Mouse (Mus musculus) CH12.LX (cell line): ENCODE measurements around the gene Brd3os. TPM values are rescaled to one million over a fixed set of nuclear protein-coding genes. Genes with fewer than 3 reads are reported as not detected.

Source experiments
- DNase-seq: peaks from one replicate; pipeline ENCODE4 v3.0.0-alpha.2; 2013; ENCODE audit errors: extremely low read depth
- H3K27ac ChIP-seq: 2 replicates; pipeline ENCODE4 v1.5.1; 2012; ENCODE audit warnings: low read depth, mild to moderate bottlenecking, control low read depth, moderate library complexity; ENCODE audit not compliant: insufficient read depth
- H3K27me3 ChIP-seq: replicated peaks from 2 replicates; pipeline ENCODE3; 2012; ENCODE audit warnings: inconsistent platforms
- H3K36me3 ChIP-seq, 2 experiments: replicated peaks in 1 of 2; 2 replicates each; pipeline versions ENCODE3 to v1.6.1; 2012; ENCODE audit warnings: inconsistent platforms in 1 of 2, low read length in 1 of 2, mild to moderate bottlenecking in 1 of 2, mixed read lengths in 1 of 2, moderate library complexity in 1 of 2; ENCODE audit not compliant: control insufficient read depth in 1 of 2, insufficient read depth in 1 of 2
- H3K4me1 ChIP-seq, 2 experiments: 2 replicates each; pipeline ENCODE4 v1.6.1; 2012; ENCODE audit warnings: inconsistent platforms in 1 of 2, moderate library complexity in 1 of 2; ENCODE audit not compliant: insufficient read depth in 2 of 2, control insufficient read depth in 1 of 2
- H3K4me2 ChIP-seq: 2 replicates; pipeline ENCODE4 v1.6.1; 2012; ENCODE audit warnings: low read depth, mild to moderate bottlenecking, control low read depth; ENCODE audit not compliant: poor library complexity, insufficient read depth, severe bottlenecking
- H3K4me3 ChIP-seq, 3 experiments: fragments of 150-350 bp in 1 of 3; sonication (generic) in 1 of 3; replicated peaks in 1 of 3; 2 replicates each; pipeline versions ENCODE3 to v1.5.1; 2011 to 2012; ENCODE audit warnings: low read depth in 2 of 3, low read length in 2 of 3, mild to moderate bottlenecking in 2 of 3, moderate library complexity in 2 of 3, control low read depth in 1 of 3, improper control_type of control experiment in 1 of 3, inconsistent platforms in 1 of 3, mixed read lengths in 1 of 3; ENCODE audit not compliant: poor library complexity in 1 of 3
- H3K79me2 ChIP-seq: replicated peaks from 2 replicates; pipeline ENCODE4 v1.6.1; 2012; ENCODE audit warnings: mild to moderate bottlenecking, moderate library complexity; ENCODE audit not compliant: control insufficient read depth, poor library complexity, insufficient read depth, severe bottlenecking; ENCODE audit errors: extremely low read depth
- H3K9ac ChIP-seq: 2 replicates; pipeline ENCODE4 v1.6.1; 2012; ENCODE audit warnings: low read depth, mild to moderate bottlenecking, control low read depth, moderate library complexity; ENCODE audit not compliant: insufficient read depth
- H3K9me3 ChIP-seq: replicated peaks from 2 replicates; pipeline ENCODE3; 2012; ENCODE audit warnings: low read length, inconsistent platforms, mixed read lengths
- BHLHE40 ChIP-seq: IDR thresholded peaks from 2 replicates; pipeline ENCODE4 v1.6.1; 2011; ENCODE audit warnings: mild to moderate bottlenecking, low read depth, low read length, improper control_type of control experiment
- CHD1 ChIP-seq: IDR thresholded peaks from 2 replicates; pipeline ENCODE4 v1.6.1; 2012; ENCODE audit warnings: low read depth, low read length, improper control_type of control experiment, inconsistent platforms
- CHD2 ChIP-seq: IDR thresholded peaks from 2 replicates; pipeline ENCODE4 v1.6.1; 2011; ENCODE audit warnings: low read length, improper control_type of control experiment
- CTCF ChIP-seq, 2 experiments: IDR thresholded peaks in 1 of 2; conservative IDR thresholded peaks in 1 of 2; 2 replicates each; pipeline ENCODE4 v1.5.1; 2011 to 2012; ENCODE audit warnings: low read depth in 2 of 2, low read length in 2 of 2, improper control_type of control experiment in 1 of 2, inconsistent platforms in 1 of 2, mild to moderate bottlenecking in 1 of 2, moderate library complexity in 1 of 2
- E2F4 ChIP-seq: IDR thresholded peaks from 2 replicates; pipeline ENCODE4 v1.6.1; 2011; ENCODE audit warnings: low read depth, low read length, improper control_type of control experiment; ENCODE audit not compliant: insufficient replicate concordance
- EP300 ChIP-seq: IDR thresholded peaks from 2 replicates; pipeline ENCODE4 v1.6.1; 2011; ENCODE audit warnings: low read length, improper control_type of control experiment
- ETS1 ChIP-seq: conservative IDR thresholded peaks from 2 replicates; pipeline ENCODE4 v1.6.1; 2012; ENCODE audit warnings: low read depth, mild to moderate bottlenecking, inconsistent platforms, low read length, improper control_type of control experiment, moderate library complexity
- HCFC1 ChIP-seq: IDR thresholded peaks from 2 replicates; pipeline ENCODE4 v1.6.1; 2012; ENCODE audit warnings: low read depth, mild to moderate bottlenecking, inconsistent platforms, low read length, improper control_type of control experiment
- IRF4 ChIP-seq: IDR thresholded peaks from 2 replicates; pipeline ENCODE4 v1.6.1; 2014; ENCODE audit warnings: low read depth, mild to moderate bottlenecking, inconsistent platforms, low read length, improper control_type of control experiment
- JUN ChIP-seq: IDR thresholded peaks from 2 replicates; pipeline ENCODE4 v1.6.1; 2011; ENCODE audit warnings: low read depth, mild to moderate bottlenecking, low read length, improper control_type of control experiment, moderate library complexity; ENCODE audit not compliant: insufficient read depth
- JUND ChIP-seq: conservative IDR thresholded peaks from 2 replicates; pipeline ENCODE4 v1.6.1; 2011; ENCODE audit warnings: low read depth, low read length, improper control_type of control experiment
- KAT2A ChIP-seq: IDR thresholded peaks from 2 replicates; pipeline ENCODE4 v1.6.1; 2012; ENCODE audit warnings: low read length, improper control_type of control experiment, inconsistent platforms; ENCODE audit not compliant: insufficient replicate concordance
- MAFK ChIP-seq: IDR thresholded peaks from 2 replicates; pipeline ENCODE4 v1.6.1; 2011; ENCODE audit warnings: low read length, improper control_type of control experiment; ENCODE audit not compliant: insufficient replicate concordance
- MAX ChIP-seq: IDR thresholded peaks from 2 replicates; pipeline ENCODE4 v1.6.1; 2011; ENCODE audit warnings: low read length, improper control_type of control experiment
- MAZ ChIP-seq: IDR thresholded peaks from 2 replicates; pipeline ENCODE4 v1.6.1; 2012; ENCODE audit warnings: low read depth, mild to moderate bottlenecking, inconsistent platforms, low read length, improper control_type of control experiment, moderate library complexity
- MEF2A ChIP-seq: IDR thresholded peaks from 2 replicates; pipeline ENCODE4 v1.6.1; 2014; ENCODE audit warnings: low read depth, mild to moderate bottlenecking, inconsistent platforms, low read length, improper control_type of control experiment, borderline replicate concordance
- MXI1 ChIP-seq: IDR thresholded peaks from 2 replicates; pipeline ENCODE4 v1.6.1; 2011; ENCODE audit warnings: mild to moderate bottlenecking, low read depth, low read length, improper control_type of control experiment
- MYC ChIP-seq: IDR thresholded peaks from 2 replicates; pipeline ENCODE4 v1.6.1; 2011; ENCODE audit warnings: low read depth, mild to moderate bottlenecking, improper control_type of control experiment, low read length
- NELFE ChIP-seq: IDR thresholded peaks from 2 replicates; pipeline ENCODE4 v1.6.1; 2011; ENCODE audit warnings: low read depth, low read length, improper control_type of control experiment
- NRF1 ChIP-seq: IDR thresholded peaks from 2 replicates; pipeline ENCODE4 v1.6.1; 2014; ENCODE audit warnings: low read depth, mild to moderate bottlenecking, inconsistent platforms, low read length, improper control_type of control experiment, moderate library complexity
- PAX5 ChIP-seq: IDR thresholded peaks from 2 replicates; pipeline ENCODE4 v1.6.1; 2012; ENCODE audit warnings: low read length, inconsistent platforms, mixed read lengths
- POLR2AphosphoS2 ChIP-seq: IDR thresholded peaks from 2 replicates; pipeline ENCODE4 v1.6.1; 2011; ENCODE audit warnings: low read depth, low read length, improper control_type of control experiment
- RAD21 ChIP-seq: IDR thresholded peaks from 2 replicates; pipeline ENCODE4 v1.6.1; 2011; ENCODE audit warnings: low read depth, mild to moderate bottlenecking, low read length, improper control_type of control experiment, moderate library complexity
- RCOR1 ChIP-seq: conservative IDR thresholded peaks from 2 replicates; pipeline ENCODE4 v1.6.1; 2012; ENCODE audit warnings: low read depth, mild to moderate bottlenecking, inconsistent platforms, low read length, improper control_type of control experiment
- SIN3A ChIP-seq: IDR thresholded peaks from 2 replicates; pipeline ENCODE4 v1.6.1; 2012; ENCODE audit warnings: low read length, improper control_type of control experiment, inconsistent platforms
- SMC3 ChIP-seq: IDR thresholded peaks from 2 replicates; pipeline ENCODE4 v1.6.1; 2011; ENCODE audit warnings: low read depth, low read length, improper control_type of control experiment
- TBP ChIP-seq: conservative IDR thresholded peaks from 2 replicates; pipeline ENCODE4 v1.6.1; 2011; ENCODE audit warnings: low read depth, low read length, improper control_type of control experiment
- TCF12 ChIP-seq: IDR thresholded peaks from 2 replicates; pipeline ENCODE4 v1.6.1; 2014; ENCODE audit warnings: low read depth, mild to moderate bottlenecking, inconsistent platforms, low read length, improper control_type of control experiment
- USF1 ChIP-seq: IDR thresholded peaks from 2 replicates; pipeline ENCODE4 v1.6.1; 2014; ENCODE audit warnings: low read depth, mild to moderate bottlenecking, inconsistent platforms, low read length, improper control_type of control experiment
- USF2 ChIP-seq: conservative IDR thresholded peaks from 2 replicates; pipeline ENCODE4 v1.6.1; 2011; ENCODE audit warnings: low read depth, low read length, improper control_type of control experiment
- ZC3H11A ChIP-seq: IDR thresholded peaks from 2 replicates; pipeline ENCODE4 v1.6.1; 2012; ENCODE audit warnings: low read depth, mild to moderate bottlenecking, inconsistent platforms, low read length, improper control_type of control experiment
- ZKSCAN1 ChIP-seq: IDR thresholded peaks from 2 replicates; pipeline ENCODE4 v1.6.1; 2012; ENCODE audit warnings: low read depth, inconsistent platforms, low read length, improper control_type of control experiment, borderline replicate concordance
- ZNF384 ChIP-seq: IDR thresholded peaks from 2 replicates; pipeline ENCODE4 v1.6.1; 2012; ENCODE audit warnings: low read depth, low read length, improper control_type of control experiment, inconsistent platforms
- dilution Hi-C: fragments of 300-500 bp; cut with MboI; formaldehyde crosslinking; loops from 2 replicates; pipeline ENCODE4 v1.14.3; 2020; ENCODE audit warnings: low sequenced_read_pairs; ENCODE audit not compliant: extremely low pct_unique_long_range_greater_than_20kb, extremely low pct_ligation_motif_present
- in situ Hi-C: fragments of 300-500 bp; cut with MboI; formaldehyde crosslinking; loops from 3 replicates; pipeline ENCODE4 v1.14.3; 2019; ENCODE audit warnings: low sequenced_read_pairs, low pct_ligation_motif_present, low pct_unique_long_range_greater_than_20kb, mixed read lengths
- polyA plus RNA-seq: library from polyadenylated mRNA; unstranded; fragments of >175 nt; gene quantifications from 2 replicates; pipeline ENCODE4 v1.2.1, GENCODE M21; 2012; ENCODE audit warnings: low read depth; ENCODE audit not compliant: insufficient read length
- total RNA-seq, 2 experiments: library from RNA; depleted of rRNA; stranded (reverse); fragments of 300-350 nt in 1 of 2; fragments of >200 nt in 1 of 2; gene quantifications; 2 replicates each; pipeline ENCODE4 v1.2.3; 2012 to 2014

Brd3os gene
- total and polyA plus RNA-seq, 3 experiments: 1.2 to 2.1 (median 1.8) TPM

GRCm38 (mm10) chr2:27404375-27405093 lies 37.6 kb upstream of the Brd3os start (continued):
- peak; percentile 54; the same call in 1 of the 2 replicates for TF ChIP-seq IRF4
- TF ChIP-seq JUN: 0 out of 2 replicates have a peak, but pooled peaks have one; percentile 7

GRCm38 (mm10) chr2:27405094-27405884 lies 36.8 kb upstream of the Brd3os start:
- Histone ChIP-seq H3K4me3 (peak overlapping the region; percentile 40 to 51 (median 41)), H3K9me3 (peaks cover 2% of the 10 kb centered on the region), H3K4me1 (peaks cover 46 to 88% of the 10 kb centered on the region in 2 experiments), H3K9ac (peak overlapping the region; percentile 44), H3K4me2 (peak overlapping the region; percentile 67), H3K27ac (peak overlapping the region; percentile 97), H3K79me2 (peaks cover 88% of the 10 kb centered on the region), H3K36me3 (peaks cover 2 to 31% of the 10 kb centered on the region in 2 experiments), H3K27me3 (no peaks in the 10 kb centered on the region)
- DNase-seq: peak; percentile 78
- dilution Hi-C loops (no loop called here), in situ Hi-C loops (no loop called here)
- TF ChIP-seq POLR2AphosphoS2 (no peak), TBP (no peak; the same call in 1 of the 2 replicates), JUN (no peak), ZKSCAN1 (no peak), ZC3H11A (no peak), CTCF (conservative IDR thresholded peaks at IDR 0.05 in 1 of 2, IDR thresholded peaks at IDR 0.05 in 1 of 2; ENCODE audit: low read depth in 2 of 2, low read length in 2 of 2) (no peak), MEF2A (peak; percentile 10; the same call in 1 of the 2 replicates), IRF4 (no peak), USF2 (no peak), MAX (peak; percentile 44), SMC3 (peak; percentile 5; the same call in 1 of the 2 replicates), MXI1 (peak; percentile 54), ZNF384 (peak; percentile 82), MYC (no peak; the same call in 1 of the 2 replicates), MAZ (peak; percentile 91), PAX5 (no peak), E2F4 (no peak), TCF12 (peak; percentile 62; the same call in 1 of the 2 replicates), RCOR1 (peak; percentile 77; the same call in 1 of the 2 replicates), SIN3A (peak; percentile 47), CHD2 (peak; percentile 72), HCFC1 (no peak; the same call in 1 of the 2 replicates), NRF1 (0 out of 2 replicates have a peak, but pooled peaks have one; percentile 12), MAFK (0 out of 2 replicates have a peak, but pooled peaks have one; percentile 10), CHD1 (peak; percentile 80; the same call in 1 of the 2 replicates), NELFE (peak; percentile 62), ETS1 (peak; percentile 55), EP300 (no peak), RAD21 (peak; percentile 0; the same call in 1 of the 2 replicates), BHLHE40 (peak; percentile 47), KAT2A (no peak), USF1 (no peak), JUND (no peak)
